Mouse (Mus musculus) lung, postnatal 0 days (tissue): Measurements from ENCODE around the gene Fbxo33. TPM values are rescaled to one million over a fixed set of nuclear protein-coding genes. Genes with fewer than 3 reads are reported as not detected.
"Not testable (repeated sequence)": the region's sequence is repeated elsewhere in the genome, so short reads cannot be mapped to it uniquely, and the experiment has no call there.

Source experiments
- ATAC-seq: fragments of 200-750 bp; cut with Nextera tagmentation; 2 replicates; pipeline ENCODE4 v1.8.0; 2017; ENCODE audit warnings: moderate library complexity
- DNase-seq: peaks from one replicate; pipeline ENCODE4 v3.0.0-alpha.2; 2016; ENCODE audit warnings: low spot score
- H3K27ac ChIP-seq: fragments of 300-500 bp; sonication (generic); 2 replicates; pipeline ENCODE4 v1.5.1; 2014; ENCODE audit warnings: antibody characterized with exemption, mild to moderate bottlenecking, low read length, mixed read lengths
- H3K27me3 ChIP-seq: fragments of 300-500 bp; sonication (generic); replicated peaks from 2 replicates; pipeline ENCODE4 v1.6.1; 2014; ENCODE audit warnings: low read length, mixed read lengths; ENCODE audit not compliant: insufficient read depth
- H3K36me3 ChIP-seq: fragments of 300-500 bp; sonication (generic); 2 replicates; pipeline ENCODE4 v1.6.1; 2014; ENCODE audit warnings: low read length, mixed read lengths; ENCODE audit not compliant: insufficient read depth
- H3K4me1 ChIP-seq: fragments of 300-500 bp; sonication (generic); 2 replicates; pipeline ENCODE4 v1.6.1; 2014; ENCODE audit warnings: antibody characterized with exemption, low read depth, low read length, mixed read lengths; ENCODE audit not compliant: insufficient read depth
- H3K4me2 ChIP-seq: fragments of 300-500 bp; sonication (generic); replicated peaks from 2 replicates; pipeline ENCODE4 v1.6.1; 2014; ENCODE audit warnings: low read depth, mild to moderate bottlenecking, low read length, moderate library complexity, mixed read lengths
- H3K4me3 ChIP-seq: fragments of 300-500 bp; sonication (generic); 2 replicates; pipeline ENCODE4 v1.5.1; 2014; ENCODE audit warnings: low read depth, low read length
- H3K9ac ChIP-seq: fragments of 300-500 bp; sonication (generic); replicated peaks from 2 replicates; pipeline ENCODE4 v1.6.1; 2014; ENCODE audit warnings: low read depth, mild to moderate bottlenecking
- H3K9me3 ChIP-seq: fragments of 300-500 bp; sonication (generic); 2 replicates; pipeline ENCODE4 v1.6.1; 2016; ENCODE audit warnings: low read length, mixed read lengths
- CTCF ChIP-seq: IDR thresholded peaks from 2 replicates; pipeline ENCODE4 v1.5.1; 2016; ENCODE audit warnings: antibody characterized with exemption, mild to moderate bottlenecking
- EP300 ChIP-seq: IDR thresholded peaks from 2 replicates; pipeline ENCODE4 v1.6.1; 2016; ENCODE audit warnings: antibody characterized with exemption, mild to moderate bottlenecking, control low read depth
- WGBS: fragments of 180-500 bp; shearing (Covaris S2); extraction: QIAGEN DNeasy Blood & Tissue Kit; methylation state at CpG from one replicate; pipeline ENCODE4 v1.1.7; 2014; 5-methylcytosine and 5-hydroxymethylcytosine counted together
- polyA plus RNA-seq: library from polyadenylated mRNA; unstranded; fragments of >200 nt; fragmentation: Nextera tagmentation; extraction: Ambion mirVana; gene quantifications from 2 replicates; pipeline ENCODE4 v1.2.1, GENCODE M21; 2015

The Fbxo33 gene
- polyA plus RNA-seq, 1 experiment from 2014 or later, result 11.7 TPM

- TF ChIP-seq CTCF, result no peak
- TF ChIP-seq EP300, result no peak
- H3K4me2 ChIP-seq, result no peak overlapping the region
- no peak for DNase-seq
- H3K9me3 ChIP-seq, result no peaks in the 10 kb centered on the region
- no peak overlapping the region for H3K27ac ChIP-seq
- no peak overlapping the region for H3K4me3 ChIP-seq
- H3K36me3 ChIP-seq, result no peaks in the 10 kb centered on the region
- no peaks in the 10 kb centered on the region for H3K27me3 ChIP-seq
- WGBS, result 90% methylated on average over 5 of the region's 5 CpGs
- no peak for ATAC-seq
- no peaks in the 10 kb centered on the region for H3K4me1 ChIP-seq
- no peak overlapping the region for H3K9ac ChIP-seq
These were observed 39.5 kb upstream of the Fbxo33 start for GRCm38 (mm10) chr12:59259015-59259414.

DNA sequence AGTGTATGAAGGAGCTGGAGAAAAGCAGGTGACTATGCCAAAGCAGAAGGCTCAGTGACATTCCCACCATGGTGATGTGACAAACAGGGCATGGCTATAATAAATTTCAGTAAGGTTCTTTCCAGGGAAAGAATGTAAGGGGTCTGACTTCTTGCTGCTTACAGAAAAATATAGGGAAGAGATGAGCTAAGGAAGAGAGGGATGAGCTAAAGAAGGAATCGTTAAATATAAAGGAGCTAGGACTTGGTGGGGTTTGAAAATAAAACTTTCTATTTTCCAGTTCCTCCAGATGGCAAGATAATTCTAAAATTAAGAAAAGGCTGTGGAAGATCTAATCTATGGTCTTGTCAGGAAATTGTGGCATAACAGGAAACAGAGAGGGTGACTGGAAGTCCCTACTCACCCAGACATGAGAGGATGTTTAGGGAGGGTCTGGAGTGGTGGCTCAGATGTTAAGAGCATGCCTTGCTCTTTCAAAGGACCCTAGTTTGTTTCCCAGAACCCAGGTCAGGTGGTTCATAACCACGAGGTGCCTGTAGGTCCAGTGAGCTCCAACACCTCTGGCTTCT, 30.8 kb upstream of the Fbxo33 start:
- DNase-seq (no peak), ATAC-seq (no peak)
- Histone ChIP-seq H3K27me3 (no peaks in the 10 kb centered on the region), H3K27ac (no peak overlapping the region), H3K4me2 (no peak overlapping the region), H3K36me3 (no peaks in the 10 kb centered on the region), H3K4me3 (no peak overlapping the region), H3K9me3 (no peaks in the 10 kb centered on the region), H3K4me1 (no peaks in the 10 kb centered on the region), H3K9ac (no peak overlapping the region)
- WGBS, result 45% methylated on average over 2 of the region's 2 CpGs
- TF ChIP-seq EP300, result no peak
- TF ChIP-seq CTCF, result no peak

- DNase-seq, result no peak
- Histone ChIP-seq H3K9me3 (no peaks in the 10 kb centered on the region), H3K4me3 (no peak overlapping the region), H3K9ac (no peak overlapping the region), H3K36me3 (no peaks in the 10 kb centered on the region), H3K4me1 (no peaks in the 10 kb centered on the region), H3K27ac (no peak overlapping the region), H3K4me2 (no peak overlapping the region), H3K27me3 (no peaks in the 10 kb centered on the region)
- WGBS, result 59% methylated on average over 1 of the region's 1 CpGs
- no peak for ATAC-seq
- TF ChIP-seq EP300 (no peak), CTCF (no peak)
These were observed 29.4 kb upstream of the Fbxo33 start for GRCm38 (mm10) chr12:59248969-59249368.

DNA sequence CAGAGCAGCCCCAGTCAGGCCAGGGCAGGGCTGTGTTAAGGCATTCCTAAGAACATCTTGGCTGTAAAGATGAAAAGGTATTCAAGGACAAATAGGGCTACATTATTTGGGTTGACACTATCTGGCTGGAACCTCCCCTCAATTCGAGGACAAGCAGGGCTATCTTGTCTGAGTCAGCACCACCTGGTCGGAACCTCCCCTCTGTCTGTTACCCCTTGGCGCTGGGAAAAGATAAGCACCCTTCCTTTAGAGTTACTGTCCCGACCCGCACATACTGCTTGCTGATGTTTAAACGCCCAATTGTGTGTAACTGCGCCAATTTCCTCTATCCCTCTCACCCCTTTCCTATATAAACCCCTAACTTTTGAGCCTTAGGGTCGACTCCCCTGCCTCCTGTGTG, 21.5 kb upstream of the Fbxo33 start:
- WGBS, result 79% methylated on average over 8 of the region's 8 CpGs
- ATAC-seq, H3K4me3 ChIP-seq, H3K4me2 ChIP-seq, DNase-seq, H3K9me3 ChIP-seq, H3K27ac ChIP-seq, H3K36me3 ChIP-seq, H3K4me1 ChIP-seq, H3K27me3 ChIP-seq, H3K9ac ChIP-seq: not testable (repeated sequence)

DNA sequence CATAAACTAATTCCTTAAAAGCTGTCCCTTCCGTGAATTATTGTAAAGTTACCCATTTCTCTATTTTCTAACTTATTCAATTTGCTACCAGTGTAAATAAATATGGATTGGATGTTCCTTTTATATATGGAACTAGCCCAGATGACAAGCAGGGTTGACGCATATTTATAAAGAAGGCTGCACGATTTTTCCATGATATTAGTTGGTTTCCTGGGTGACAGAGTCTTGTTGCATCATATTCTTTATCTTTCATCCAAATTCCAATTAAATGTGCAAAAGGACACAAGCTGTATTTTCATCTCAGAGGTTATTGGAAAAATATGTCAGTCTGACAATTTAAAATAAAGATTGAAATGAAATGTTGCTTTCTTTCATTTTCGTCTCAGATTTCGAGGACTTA, 18.9 kb upstream of the Fbxo33 start:
- WGBS, result 76% methylated on average over 5 of the region's 5 CpGs
- no peaks in the 10 kb centered on the region for H3K36me3 ChIP-seq
- H3K27me3 ChIP-seq, result no peaks in the 10 kb centered on the region
- no peak overlapping the region for H3K4me3 ChIP-seq
- H3K27ac ChIP-seq, result no peak overlapping the region
- H3K9ac ChIP-seq, result no peak overlapping the region
- no peaks in the 10 kb centered on the region for H3K4me1 ChIP-seq
- DNase-seq (no peak), ATAC-seq (no peak)
- no peak overlapping the region for H3K4me2 ChIP-seq
- H3K9me3 ChIP-seq, result no peaks in the 10 kb centered on the region
- TF ChIP-seq EP300, result no peak
- TF ChIP-seq CTCF, result no peak

DNA sequence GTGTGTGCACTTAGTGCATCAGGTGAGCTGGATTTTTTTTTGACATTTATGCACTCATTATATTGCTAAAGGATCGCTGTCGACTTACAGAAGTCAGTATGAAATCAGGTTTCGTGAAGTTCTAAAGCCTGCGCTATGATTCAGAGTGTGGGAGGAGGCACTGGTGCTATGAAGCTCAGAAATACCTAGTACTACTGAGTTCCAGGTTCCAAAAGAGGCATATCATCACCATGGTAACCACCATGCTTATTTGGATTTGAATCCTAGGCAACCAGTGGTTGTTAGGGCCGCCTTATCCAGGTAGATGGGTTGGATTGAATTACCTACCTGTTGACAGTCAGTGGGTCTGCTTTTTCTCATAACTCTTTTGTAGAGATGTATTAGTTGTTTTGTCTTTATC, 8.9 kb upstream of the Fbxo33 start:
- Histone ChIP-seq H3K4me1 (no peaks in the 10 kb centered on the region), H3K27ac (no peak overlapping the region), H3K9ac (no peak overlapping the region), H3K4me3 (no peak overlapping the region), H3K36me3 (no peaks in the 10 kb centered on the region), H3K9me3 (no peaks in the 10 kb centered on the region), H3K4me2 (no peak overlapping the region), H3K27me3 (no peaks in the 10 kb centered on the region)
- ATAC-seq (no peak), DNase-seq (no peak)
- TF ChIP-seq EP300 (no peak), CTCF (no peak)
- WGBS, result 80% methylated on average over 5 of the region's 5 CpGs
